Mouse (Mus musculus) hindbrain, postnatal 0 days (tissue): Measurements from ENCODE around the gene Stxbp2. TPM values are rescaled to one million over a fixed set of nuclear protein-coding genes. Genes with fewer than 3 reads are reported as not detected.

Source experiments
- ATAC-seq: fragments of 200-750 bp; cut with Nextera tagmentation; 2 replicates; pipeline ENCODE4 v1.8.0; 2017; ENCODE audit warnings: mild to moderate bottlenecking, moderate TSS enrichment, moderate library complexity
- DNase-seq: peaks from one replicate; pipeline ENCODE4 v3.0.0-alpha.2; 2015; ENCODE audit warnings: low spot score
- H3K27ac ChIP-seq: fragments of 300-500 bp; sonication (generic); 2 replicates; pipeline ENCODE4 v1.5.1; 2014; ENCODE audit warnings: mild to moderate bottlenecking
- H3K27me3 ChIP-seq: fragments of 300-500 bp; sonication (generic); 2 replicates; pipeline ENCODE4 v1.6.1; 2014; ENCODE audit warnings: low read length, mixed read lengths; ENCODE audit not compliant: insufficient read depth
- H3K36me3 ChIP-seq: fragments of 300-500 bp; sonication (generic); 2 replicates; pipeline ENCODE4 v1.6.1; 2014; ENCODE audit warnings: low read length, mixed read lengths; ENCODE audit not compliant: insufficient read depth
- H3K4me1 ChIP-seq: fragments of 300-500 bp; sonication (generic); 2 replicates; pipeline ENCODE4 v1.6.1; 2014; ENCODE audit warnings: antibody characterized with exemption, low read length, mixed read lengths; ENCODE audit not compliant: insufficient read depth
- H3K4me2 ChIP-seq: fragments of 300-500 bp; sonication (generic); 2 replicates; pipeline ENCODE4 v1.6.1; 2014; ENCODE audit warnings: low read depth, mild to moderate bottlenecking, low read length, moderate library complexity, mixed read lengths
- H3K4me3 ChIP-seq: fragments of 300-500 bp; sonication (generic); 2 replicates; pipeline ENCODE4 v1.5.1; 2014; ENCODE audit warnings: low read length
- H3K9ac ChIP-seq: fragments of 300-500 bp; sonication (generic); replicated peaks from 2 replicates; pipeline ENCODE4 v1.6.1; 2014; ENCODE audit warnings: mild to moderate bottlenecking, low read length, moderate library complexity, mixed read lengths
- H3K9me3 ChIP-seq: fragments of 300-500 bp; sonication (generic); 2 replicates; pipeline ENCODE4 v1.6.1; 2016; ENCODE audit warnings: low read length, mixed read lengths
- CTCF ChIP-seq: IDR thresholded peaks from 2 replicates; pipeline ENCODE4 v1.5.1; 2016; ENCODE audit warnings: antibody characterized with exemption, control low read depth, low read depth
- WGBS: fragments of 180-500 bp; shearing (Covaris S2); extraction: QIAGEN DNeasy Blood & Tissue Kit; methylation state at CpG from one replicate; pipeline ENCODE4 v1.1.7; 2014; 5-methylcytosine and 5-hydroxymethylcytosine counted together
- polyA plus RNA-seq: library from polyadenylated mRNA; unstranded; fragments of >200 nt; fragmentation: Nextera tagmentation; extraction: Ambion mirVana; gene quantifications from 2 replicates; pipeline ENCODE4 v1.2.1, GENCODE M21; 2015
- total RNA-seq: library from RNA; depleted of rRNA; stranded (reverse); fragments of >200 nt; gene quantifications from 2 replicates; pipeline ENCODE4 v1.2.3, GENCODE M21; 2014

Gene Stxbp2
- total and polyA plus RNA-seq, 2 experiments from 2014 or later = 23.9 to 32.7 TPM

- H3K4me3 ChIP-seq = no peak overlapping the region
- no peaks in the 10 kb centered on the region for H3K9me3 ChIP-seq
- H3K9ac ChIP-seq = no peak overlapping the region
- no peaks in the 10 kb centered on the region for H3K36me3 ChIP-seq
- no peaks in the 10 kb centered on the region for H3K27me3 ChIP-seq
- WGBS = 39% methylated on average over 1 of the region's 1 CpGs
- no peak overlapping the region for H3K4me2 ChIP-seq
- ATAC-seq (no peak), DNase-seq (no peak)
- H3K27ac ChIP-seq = no peak overlapping the region
- no peak for TF ChIP-seq CTCF
- H3K4me1 ChIP-seq = no peaks in the 10 kb centered on the region
These were observed 18.2 kb downstream of the Stxbp2 start for GRCm38 (mm10) chr8:3648990-3649389.

GRCm38 (mm10) chr8:3652845-3653244 lies 22.1 kb downstream of the Stxbp2 start:
- H3K9me3 ChIP-seq = no peaks in the 10 kb centered on the region
- no peak overlapping the region for H3K27ac ChIP-seq
- 61% methylated on average over 3 of the region's 3 CpGs for WGBS
- DNase-seq (no peak), ATAC-seq (no peak)
- no peaks in the 10 kb centered on the region for H3K27me3 ChIP-seq
- no peak overlapping the region for H3K4me3 ChIP-seq
- no peak for TF ChIP-seq CTCF
- no peaks in the 10 kb centered on the region for H3K36me3 ChIP-seq
- no peaks in the 10 kb centered on the region for H3K4me1 ChIP-seq
- no peak overlapping the region for H3K9ac ChIP-seq
- no peak overlapping the region for H3K4me2 ChIP-seq

GRCm38 (mm10) chr8:3654726-3655508 lies 24.2 kb downstream of the Stxbp2 start:
- Histone ChIP-seq H3K9me3 (no peaks in the 10 kb centered on the region), H3K36me3 (no peaks in the 10 kb centered on the region), H3K27ac (no peak overlapping the region), H3K4me2 (no peak overlapping the region), H3K4me1 (no peaks in the 10 kb centered on the region), H3K27me3 (no peaks in the 10 kb centered on the region), H3K9ac (no peak overlapping the region), H3K4me3 (no peak overlapping the region)
- peak; percentile 30; the same call in 1 of the 2 replicates for ATAC-seq
- TF ChIP-seq CTCF = no peak
- WGBS = 76% methylated on average over 11 of the region's 11 CpGs
- no peak for DNase-seq

DNA sequence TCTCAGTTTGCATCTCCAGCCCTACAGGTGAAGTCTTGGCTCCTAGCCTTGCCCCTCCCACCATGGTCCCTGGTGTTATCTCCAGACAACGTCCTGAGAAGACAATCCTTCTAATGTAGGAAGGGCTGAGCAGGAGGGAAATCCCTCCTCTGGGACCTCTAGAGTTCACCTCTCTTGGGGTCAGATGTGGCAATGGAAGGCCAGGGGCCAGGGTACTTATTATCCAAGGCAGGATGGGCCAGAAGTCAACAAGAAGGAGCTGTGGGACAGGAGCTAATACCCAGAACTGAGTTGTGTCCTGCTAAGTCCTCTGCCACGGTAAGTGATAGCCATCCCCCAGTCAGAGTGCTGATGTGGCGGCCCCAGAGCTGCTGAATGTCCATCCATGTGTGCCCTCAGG lies 24.8 kb downstream of the Stxbp2 start, which contains the start of gene Retn:
Gene Retn, plus strand, starts transcription at position 245 of the 400 bp plus-strand sequence.
- no peaks in the 10 kb centered on the region for H3K36me3 ChIP-seq
- H3K4me1 ChIP-seq = no peaks in the 10 kb centered on the region
- H3K27me3 ChIP-seq = no peaks in the 10 kb centered on the region
- no peak within 1 kb of the TSS for H3K27ac ChIP-seq
- ATAC-seq (no peak), DNase-seq (no peak)
- H3K9ac ChIP-seq = no peak within 1 kb of the TSS
- TF ChIP-seq CTCF = no peak
- H3K4me2 ChIP-seq = no peak within 1 kb of the TSS
- no peaks in the 10 kb centered on the region for H3K9me3 ChIP-seq
- no peak within 1 kb of the TSS for H3K4me3 ChIP-seq
- 83% methylated on average over 3 of the region's 3 CpGs for WGBS

GRCm38 (mm10) chr8:3656725-3657381 lies 26.1 kb downstream of the Stxbp2 start:
- ATAC-seq (peak; percentile 69), DNase-seq (peak; percentile 37)
- WGBS = 21% methylated on average over 7 of the region's 7 CpGs
- Histone ChIP-seq H3K27ac (no peak overlapping the region), H3K4me1 (no peaks in the 10 kb centered on the region), H3K9ac (no peak overlapping the region), H3K9me3 (no peaks in the 10 kb centered on the region), H3K4me2 (peak overlapping the region; percentile 31), H3K4me3 (no peak overlapping the region), H3K27me3 (no peaks in the 10 kb centered on the region), H3K36me3 (no peaks in the 10 kb centered on the region)
- no peak for TF ChIP-seq CTCF

DNA sequence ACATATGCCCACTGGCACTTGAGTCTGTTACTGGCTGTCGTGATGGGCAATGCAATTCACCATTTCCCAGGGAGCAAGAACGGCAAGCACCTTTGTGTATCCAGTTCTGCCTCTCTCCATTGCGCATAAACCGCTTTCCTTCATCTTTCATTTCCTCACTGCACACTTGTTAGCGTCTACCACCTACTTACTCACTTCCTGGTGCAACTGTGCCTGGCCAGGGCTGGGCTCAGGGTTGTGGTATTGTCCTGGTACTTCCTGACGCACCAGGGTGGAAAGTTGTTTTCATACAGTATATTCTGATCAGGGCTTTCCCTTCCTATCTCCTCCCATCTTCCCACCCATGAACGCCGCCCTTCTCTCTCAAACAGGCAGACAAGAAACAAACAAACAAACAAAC lies 30.1 kb downstream of the Stxbp2 start:
- WGBS = 81% methylated on average over 8 of the region's 8 CpGs
- no peak overlapping the region for H3K4me2 ChIP-seq
- DNase-seq (no peak), ATAC-seq (no peak)
- H3K9me3 ChIP-seq = no peaks in the 10 kb centered on the region
- H3K27me3 ChIP-seq = no peaks in the 10 kb centered on the region
- TF ChIP-seq CTCF = no peak
- no peak overlapping the region for H3K27ac ChIP-seq
- no peaks in the 10 kb centered on the region for H3K36me3 ChIP-seq
- H3K4me1 ChIP-seq = no peaks in the 10 kb centered on the region
- no peak overlapping the region for H3K9ac ChIP-seq
- H3K4me3 ChIP-seq = no peak overlapping the region

GRCm38 (mm10) chr8:3664405-3664804 lies 33.6 kb downstream of the Stxbp2 start:
- DNase-seq (no peak), ATAC-seq (no peak)
- WGBS = 74% methylated on average over 5 of the region's 5 CpGs
- Histone ChIP-seq H3K36me3 (no peaks in the 10 kb centered on the region), H3K4me2 (no peak overlapping the region), H3K4me3 (no peak overlapping the region), H3K27me3 (no peaks in the 10 kb centered on the region), H3K9me3 (no peaks in the 10 kb centered on the region), H3K27ac (no peak overlapping the region), H3K9ac (no peak overlapping the region), H3K4me1 (no peaks in the 10 kb centered on the region)
- no peak for TF ChIP-seq CTCF
